Mouse (Mus musculus) liver, embryonic 13.5 days (tissue): ENCODE results near the gene Mrps18b. TPM values are rescaled to one million over a fixed set of nuclear protein-coding genes. Genes with fewer than 3 reads are reported as not detected.
A peak's percentile ranks its signal among the peaks of the same experiment; 100 is the strongest.

Experiments used
- ATAC-seq: fragments of 200-750 bp; cut with Nextera tagmentation; 2 replicates; pipeline ENCODE4 v1.8.0; 2017; ENCODE audit warnings: low read depth, mild to moderate bottlenecking, moderate number of reproducible peaks, moderate library complexity
- DNase-seq: peaks from one replicate; pipeline ENCODE4 v3.0.0; 2022
- H3K27ac ChIP-seq: fragments of 300-500 bp; sonication (generic); 2 replicates; pipeline ENCODE4 v1.5.1; 2015; ENCODE audit warnings: moderate library complexity, mild to moderate bottlenecking, inconsistent platforms
- H3K27me3 ChIP-seq: fragments of 300-500 bp; sonication (generic); 2 replicates; pipeline ENCODE4 v1.6.1; 2015; ENCODE audit warnings: mild to moderate bottlenecking, inconsistent platforms
- H3K36me3 ChIP-seq: fragments of 300-500 bp; sonication (generic); 2 replicates; pipeline ENCODE4 v1.6.1; 2015; ENCODE audit warnings: mild to moderate bottlenecking, inconsistent platforms
- H3K4me1 ChIP-seq: fragments of 300-500 bp; sonication (generic); replicated peaks from 2 replicates; pipeline ENCODE4 v1.6.1; 2015; ENCODE audit warnings: inconsistent platforms
- H3K4me2 ChIP-seq: fragments of 300-500 bp; sonication (generic); 2 replicates; pipeline ENCODE4 v1.6.1; 2015; ENCODE audit warnings: inconsistent platforms, mild to moderate bottlenecking, moderate library complexity
- H3K4me3 ChIP-seq: fragments of 300-500 bp; sonication (generic); replicated peaks from 2 replicates; pipeline ENCODE4 v1.5.1; 2015; ENCODE audit warnings: mild to moderate bottlenecking, inconsistent platforms
- H3K9ac ChIP-seq: fragments of 300-500 bp; sonication (generic); 2 replicates; pipeline ENCODE4 v1.6.1; 2015; ENCODE audit warnings: mild to moderate bottlenecking, inconsistent platforms
- H3K9me3 ChIP-seq: fragments of 300-500 bp; sonication (generic); replicated peaks from 2 replicates; pipeline ENCODE4 v1.6.1; 2016; ENCODE audit warnings: inconsistent platforms
- WGBS: fragments of 180-500 bp; shearing (Covaris S2); methylation state at CpG from one replicate; pipeline ENCODE4 v1.1.7; 2015; ENCODE audit not compliant: insufficient replicate concordance; 5-methylcytosine and 5-hydroxymethylcytosine counted together
- polyA plus RNA-seq: library from polyadenylated mRNA; unstranded; fragments of >200 nt; fragmentation: Nextera tagmentation; extraction: Ambion mirVana; gene quantifications from 2 replicates; pipeline ENCODE4 v1.2.1, GENCODE M21; 2015

Gene Mrps18b
- polyA plus RNA-seq, 1 experiment from 2014 or later, result 105 TPM

DNA sequence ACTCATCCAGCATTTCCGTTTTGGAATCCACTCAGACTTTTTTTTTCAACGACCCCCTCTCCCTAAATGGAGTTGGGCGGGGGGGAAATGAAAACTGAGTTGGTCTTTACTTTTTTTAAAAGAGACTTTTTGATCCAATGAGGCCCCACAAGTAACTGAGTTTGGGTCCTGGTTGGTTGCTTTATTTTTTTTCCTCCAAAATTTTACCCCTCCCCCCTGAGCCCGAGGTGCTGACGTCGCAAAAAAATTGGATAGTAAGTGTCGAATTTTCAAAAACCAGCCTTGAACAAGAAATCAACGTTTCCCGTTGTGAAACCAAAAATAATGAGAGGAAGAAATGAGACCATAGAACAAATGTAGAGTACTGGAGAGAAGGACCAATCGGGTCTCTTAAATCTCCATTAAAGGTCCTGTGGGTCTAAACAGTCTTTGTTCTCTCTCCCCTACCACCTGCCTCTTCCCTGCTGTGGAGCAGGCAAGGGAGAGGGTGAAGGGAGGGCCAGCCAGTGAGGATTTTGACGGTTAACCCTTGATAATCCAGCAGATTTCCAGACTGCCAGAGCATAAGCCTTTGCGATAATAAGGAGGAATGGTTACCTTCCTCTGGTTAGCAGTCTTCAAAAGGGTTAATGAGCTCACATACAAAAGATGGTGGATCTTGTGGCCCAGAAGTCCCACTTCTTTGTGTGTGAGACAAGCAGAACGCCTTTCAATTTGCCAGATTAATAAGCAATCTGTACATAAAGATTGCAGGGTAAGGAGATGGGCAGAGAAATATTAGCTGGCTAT lies 1.5 kb upstream of the Mrps18b start:
- no peaks in the 10 kb centered on the region for H3K27me3 ChIP-seq
- H3K27ac ChIP-seq, result peak overlapping the region; percentile 97
- H3K36me3 ChIP-seq, result peaks cover 53% of the 10 kb centered on the region
- peak overlapping the region; percentile 81 for H3K4me2 ChIP-seq
- peaks cover 65% of the 10 kb centered on the region for H3K4me1 ChIP-seq
- H3K9ac ChIP-seq, result peak overlapping the region; percentile 98
- ATAC-seq (no peak), DNase-seq (peak; percentile 43)
- under 1% methylated on average over 13 of the region's 13 CpGs for WGBS
- H3K9me3 ChIP-seq, result no peaks in the 10 kb centered on the region
- H3K4me3 ChIP-seq, result peak overlapping the region; percentile 92

DNA sequence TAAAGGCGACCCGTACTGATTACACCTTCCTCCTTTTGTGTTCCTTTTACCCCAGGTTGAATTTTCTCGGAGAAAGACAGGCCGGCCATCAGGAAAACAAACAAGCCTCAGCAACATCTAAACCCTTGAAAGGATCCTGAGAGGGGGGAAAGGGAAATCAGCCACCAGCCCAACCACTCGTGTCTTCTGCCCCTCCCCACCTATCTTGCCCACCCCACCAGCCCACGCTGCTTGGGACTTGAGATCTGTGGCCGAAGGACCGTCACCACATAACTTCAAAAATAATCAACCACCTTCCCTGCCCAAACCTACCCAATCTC lies 914 bp upstream of the Mrps18b start:
- peak overlapping the region; percentile 81 for H3K4me2 ChIP-seq
- DNase-seq, result no peak
- H3K36me3 ChIP-seq, result peaks cover 54% of the 10 kb centered on the region
- peaks cover 65% of the 10 kb centered on the region for H3K4me1 ChIP-seq
- no peaks in the 10 kb centered on the region for H3K9me3 ChIP-seq
- 0% methylated on average over 8 of the region's 8 CpGs for WGBS
- H3K27ac ChIP-seq, result peak overlapping the region; percentile 97
- H3K9ac ChIP-seq, result peak overlapping the region; percentile 98
- ATAC-seq, result no peak
- no peaks in the 10 kb centered on the region for H3K27me3 ChIP-seq
- H3K4me3 ChIP-seq, result peak overlapping the region; percentile 92

DNA sequence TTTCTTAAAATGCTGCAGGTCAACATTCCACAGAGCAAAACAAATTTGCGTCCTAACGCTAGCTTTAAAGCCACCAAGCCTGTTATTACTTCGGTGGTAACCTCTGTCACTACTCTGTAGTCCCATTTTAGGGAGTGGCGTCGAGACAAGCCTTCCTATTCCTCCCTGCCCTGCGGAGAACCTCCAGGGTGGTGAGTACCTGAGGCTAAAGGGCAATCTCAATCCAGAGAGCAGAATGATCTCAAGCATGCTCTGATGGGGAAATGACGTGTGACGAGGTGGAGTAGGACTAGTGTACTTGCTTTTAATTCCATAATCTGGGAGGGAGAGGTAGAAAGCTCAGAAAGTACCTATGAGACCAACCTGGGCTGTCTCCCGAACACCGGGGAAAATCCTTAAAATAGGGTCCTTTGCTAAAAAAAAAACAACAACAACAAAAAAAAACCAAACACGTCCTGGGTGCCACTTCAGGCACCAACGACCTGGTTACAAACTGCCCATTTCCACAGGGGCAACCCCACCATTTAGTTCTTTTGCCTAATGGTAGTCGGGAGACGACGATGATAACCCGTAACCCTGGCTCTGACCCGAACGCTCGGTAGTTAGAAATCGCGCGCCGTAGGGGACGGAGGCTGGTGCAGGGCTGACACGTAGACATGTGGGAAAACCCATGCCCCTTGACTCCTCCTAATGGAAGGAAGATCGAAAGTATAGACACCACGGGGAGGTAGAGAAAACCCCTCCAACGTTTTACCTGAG lies 472 bp downstream of the Mrps18b start:
- Histone ChIP-seq H3K36me3 (peaks cover 58% of the 10 kb centered on the region), H3K9me3 (no peaks in the 10 kb centered on the region), H3K4me1 (peaks cover 56% of the 10 kb centered on the region), H3K27me3 (no peaks in the 10 kb centered on the region), H3K27ac (peak overlapping the region; percentile 97), H3K4me3 (peak overlapping the region; percentile 92), H3K9ac (peak overlapping the region; percentile 98), H3K4me2 (peak overlapping the region; percentile 81)
- ATAC-seq (peak; percentile 6; the same call in 1 of the 2 replicates), DNase-seq (no peak)
- WGBS, result under 1% methylated on average over 28 of the region's 28 CpGs

DNA sequence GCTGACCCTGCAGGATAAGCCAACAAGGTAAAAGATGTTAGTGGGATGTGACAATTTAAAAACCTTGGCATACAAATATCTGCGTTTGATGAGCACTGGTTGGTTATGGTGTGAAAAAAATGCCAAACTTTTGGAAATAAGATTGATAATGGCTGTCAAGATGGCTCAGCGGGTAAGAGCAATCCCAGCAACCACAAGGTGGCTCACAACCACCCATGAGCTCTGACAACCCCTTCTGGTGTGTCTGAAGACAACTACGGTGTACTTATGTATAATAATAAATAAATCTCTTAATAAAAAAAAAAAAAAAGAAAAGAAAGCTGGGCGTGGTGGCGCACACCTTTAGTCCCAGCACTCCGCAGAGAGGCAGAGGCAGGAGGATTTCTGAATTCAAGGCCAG lies 1.2 kb downstream of the Mrps18b start:
- 50% methylated on average over 6 of the region's 6 CpGs for WGBS
- H3K36me3 ChIP-seq, result peaks cover 52% of the 10 kb centered on the region
- peak overlapping the region; percentile 92 for H3K4me3 ChIP-seq
- H3K4me2 ChIP-seq, result peak overlapping the region; percentile 81
- no peaks in the 10 kb centered on the region for H3K27me3 ChIP-seq
- peaks cover 51% of the 10 kb centered on the region for H3K4me1 ChIP-seq
- H3K9me3 ChIP-seq, result no peaks in the 10 kb centered on the region
- peak overlapping the region; percentile 97; the same call in 1 of the 2 replicates for H3K27ac ChIP-seq
- peak overlapping the region; percentile 98 for H3K9ac ChIP-seq
- ATAC-seq, result no peak
- no peak for DNase-seq

DNA sequence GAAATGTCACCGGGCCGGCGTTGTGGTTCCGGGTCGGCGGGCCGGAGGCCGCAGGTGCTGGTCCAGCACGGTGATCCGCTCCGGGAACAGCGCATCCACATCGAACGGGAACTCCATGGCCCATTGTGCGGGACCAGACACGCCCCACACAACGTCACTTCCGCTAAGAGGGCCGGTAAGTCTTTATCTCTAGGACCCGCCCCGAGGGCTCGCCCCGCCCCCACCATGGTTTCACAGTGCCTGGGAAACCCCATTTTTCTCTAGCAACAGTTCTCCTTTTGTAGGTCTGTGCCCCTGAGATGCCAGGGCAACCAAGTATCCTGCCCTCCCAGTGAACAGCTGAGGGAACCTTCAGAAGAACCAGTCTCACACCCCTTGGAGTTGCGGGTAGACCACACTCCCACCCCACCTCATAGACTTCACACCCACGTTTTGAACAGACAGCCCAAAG lies 6.2 kb downstream of the Mrps18b start, which contains the start of gene Atat1:
TSS of gene Atat1 (minus strand) at position 157 of the 451 bp plus-strand sequence.
- Histone ChIP-seq H3K36me3 (peaks cover 57% of the 10 kb centered on the region), H3K4me3 (peak within 1 kb of the TSS; percentile 71), H3K4me1 (peaks cover 46% of the 10 kb centered on the region), H3K27ac (peak within 1 kb of the TSS; percentile 79), H3K27me3 (no peaks in the 10 kb centered on the region), H3K4me2 (peak within 1 kb of the TSS; percentile 84), H3K9ac (peak within 1 kb of the TSS; percentile 73), H3K9me3 (no peaks in the 10 kb centered on the region)
- ATAC-seq (peak; percentile 81), DNase-seq (peak; percentile 90)
- 2% methylated on average over 25 of the region's 25 CpGs for WGBS

DNA sequence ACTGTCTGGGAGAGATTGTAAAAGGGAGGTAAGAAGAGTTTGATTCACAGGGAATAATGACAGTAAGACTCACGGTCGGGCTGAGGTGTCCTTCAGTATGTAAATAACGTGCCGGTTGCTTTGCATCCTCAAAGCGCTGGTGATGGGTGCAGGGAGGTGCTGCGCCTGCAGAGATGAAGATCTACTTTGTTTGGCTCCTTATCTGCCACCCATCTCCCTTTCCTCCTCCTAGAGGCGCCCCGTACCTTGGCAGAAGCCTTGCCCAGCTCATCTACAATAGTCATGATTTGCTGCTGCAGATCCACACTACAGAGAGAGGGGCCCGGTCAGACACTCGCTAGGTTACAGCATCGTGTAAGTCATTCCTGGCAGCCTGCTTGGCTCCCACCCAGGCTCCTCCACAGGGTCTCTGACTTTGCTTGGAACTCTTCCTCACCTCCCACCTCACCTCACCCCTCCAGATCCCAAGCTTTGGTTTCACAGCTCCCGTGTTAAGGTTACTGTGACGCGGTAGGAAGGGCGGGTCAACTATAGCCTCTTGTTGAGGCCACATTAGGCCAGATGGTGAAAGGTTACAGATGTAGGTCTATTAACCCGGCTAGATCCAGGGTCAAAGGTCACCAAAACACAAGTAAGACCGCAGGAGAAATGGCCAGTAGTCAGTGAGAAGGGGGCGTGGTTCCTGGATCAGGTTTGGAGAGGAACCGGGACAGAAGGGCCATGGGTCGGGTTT lies 6.8 kb downstream of the Mrps18b start:
- WGBS, result 38% methylated on average over 20 of the region's 20 CpGs
- H3K9me3 ChIP-seq, result no peaks in the 10 kb centered on the region
- H3K4me2 ChIP-seq, result peak overlapping the region; percentile 84
- peaks cover 57% of the 10 kb centered on the region for H3K36me3 ChIP-seq
- DNase-seq (no peak), ATAC-seq (peak; percentile 53)
- H3K4me3 ChIP-seq, result peak overlapping the region; percentile 71
- H3K4me1 ChIP-seq, result peaks cover 42% of the 10 kb centered on the region
- peak overlapping the region; percentile 73 for H3K9ac ChIP-seq
- H3K27ac ChIP-seq, result peak overlapping the region; percentile 79
- no peaks in the 10 kb centered on the region for H3K27me3 ChIP-seq

DNA sequence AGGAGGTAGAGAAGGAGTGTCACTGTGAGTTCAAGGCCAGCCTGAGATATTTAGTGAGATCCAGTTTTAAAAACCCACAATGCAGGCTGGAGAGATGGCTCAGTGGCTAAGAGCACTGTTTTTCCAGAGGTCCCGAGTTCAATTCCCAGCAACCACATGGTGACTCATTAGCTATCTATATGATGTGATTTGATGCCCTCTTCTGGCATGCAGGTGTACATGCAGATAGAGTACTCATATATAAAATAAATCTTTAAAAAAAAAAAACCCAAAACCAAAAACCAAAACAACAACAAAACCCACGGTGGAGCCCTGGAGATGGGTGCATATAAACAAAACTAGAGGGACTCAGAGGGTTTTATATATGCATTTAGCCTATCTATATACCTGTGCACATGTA lies 8.6 kb downstream of the Mrps18b start:
- ATAC-seq (no peak), DNase-seq (no peak)
- peaks cover 47% of the 10 kb centered on the region for H3K36me3 ChIP-seq
- H3K4me1 ChIP-seq, result peaks cover 35% of the 10 kb centered on the region
- no peak overlapping the region for H3K4me2 ChIP-seq
- 45% methylated on average over 2 of the region's 2 CpGs for WGBS
- no peaks in the 10 kb centered on the region for H3K9me3 ChIP-seq
- H3K9ac ChIP-seq, result no peak overlapping the region
- no peak overlapping the region for H3K4me3 ChIP-seq
- H3K27me3 ChIP-seq, result no peaks in the 10 kb centered on the region
- no peak overlapping the region for H3K27ac ChIP-seq

DNA sequence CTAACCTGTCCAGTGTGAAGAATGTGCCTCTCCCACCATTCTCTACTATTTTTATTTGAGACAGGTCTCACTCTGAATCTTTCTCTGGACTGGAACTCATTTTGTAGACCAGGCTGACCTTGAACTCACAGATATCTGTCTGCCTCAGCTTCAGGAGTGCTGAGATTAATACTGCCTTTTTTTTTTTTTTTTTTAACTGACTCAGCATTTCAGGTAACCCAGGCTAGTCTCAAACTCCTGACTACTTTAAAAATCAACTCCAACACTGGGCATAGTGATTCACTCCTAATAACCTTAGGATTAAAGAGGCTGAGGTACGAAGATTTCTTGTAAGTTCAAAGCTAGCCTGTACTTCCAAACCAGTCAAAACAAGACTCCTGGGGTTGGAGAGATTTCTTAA lies 10.6 kb downstream of the Mrps18b start:
- Histone ChIP-seq H3K36me3 (peaks cover 28% of the 10 kb centered on the region), H3K9me3 (no peaks in the 10 kb centered on the region), H3K27me3 (no peaks in the 10 kb centered on the region), H3K4me3 (no peak overlapping the region), H3K4me1 (peaks cover 35% of the 10 kb centered on the region), H3K27ac (no peak overlapping the region), H3K9ac (no peak overlapping the region), H3K4me2 (no peak overlapping the region)
- DNase-seq (no peak), ATAC-seq (no peak)
- WGBS, result 87% methylated on average over 1 of the region's 1 CpGs

DNA sequence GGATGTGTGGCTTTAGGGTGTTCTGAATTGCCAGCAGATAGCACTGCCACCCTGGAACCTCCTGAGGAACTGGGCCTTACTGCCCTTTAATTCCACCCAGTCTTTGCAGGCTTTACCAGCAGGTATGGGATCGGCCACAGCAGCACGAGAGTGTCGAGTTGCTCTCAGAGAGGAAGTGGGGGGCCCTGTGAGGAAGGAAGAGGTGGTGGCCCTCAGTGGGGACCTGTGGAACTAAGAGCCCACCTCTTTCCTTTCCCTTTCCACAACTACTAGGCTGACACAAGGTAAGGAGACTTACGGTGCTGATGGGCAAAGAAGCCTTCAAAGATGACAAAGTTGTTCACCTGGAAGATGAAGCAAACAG lies 12.2 kb downstream of the Mrps18b start:
- no peak for DNase-seq
- no peak for ATAC-seq
- Histone ChIP-seq H3K4me1 (peaks cover 33% of the 10 kb centered on the region), H3K4me3 (no peak overlapping the region), H3K27me3 (no peaks in the 10 kb centered on the region), H3K36me3 (peaks cover 31% of the 10 kb centered on the region), H3K9me3 (no peaks in the 10 kb centered on the region), H3K4me2 (no peak overlapping the region), H3K27ac (no peak overlapping the region), H3K9ac (no peak overlapping the region)
- WGBS, result 37% methylated on average over 4 of the region's 4 CpGs

DNA sequence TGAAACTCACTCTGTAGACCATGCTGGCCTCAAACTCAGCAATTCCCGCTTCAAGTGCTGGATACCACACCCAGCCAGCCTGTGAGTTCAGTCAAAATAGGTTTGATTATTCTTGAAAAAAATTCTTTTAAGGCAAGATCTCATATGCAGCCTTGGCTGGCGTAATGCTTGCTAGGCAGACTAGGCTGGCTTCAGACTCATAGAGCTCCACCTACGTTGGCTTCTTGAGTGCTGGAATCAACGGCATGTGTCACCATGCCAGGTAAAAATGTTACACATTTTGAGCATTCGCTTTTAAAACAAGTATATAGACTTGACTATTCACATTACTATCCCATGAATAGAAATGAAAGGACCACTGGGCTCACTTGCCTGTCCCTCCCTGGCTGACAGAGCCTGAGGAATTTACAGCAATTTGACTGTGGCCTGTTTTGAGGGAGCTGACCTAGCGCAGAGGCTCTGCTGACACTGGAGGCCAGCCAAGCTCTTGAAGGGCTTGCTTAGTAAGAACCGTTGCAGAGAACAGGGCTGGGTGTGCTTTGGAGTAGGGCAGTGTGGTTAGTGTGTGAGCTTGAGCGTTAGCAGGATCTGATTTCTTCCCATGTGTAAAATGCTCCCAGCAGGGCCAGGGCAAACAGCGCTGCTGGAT lies 12.7 kb downstream of the Mrps18b start:
- H3K4me3 ChIP-seq, result no peak overlapping the region
- peaks cover 30% of the 10 kb centered on the region for H3K36me3 ChIP-seq
- H3K4me2 ChIP-seq, result no peak overlapping the region
- H3K27me3 ChIP-seq, result no peaks in the 10 kb centered on the region
- H3K9me3 ChIP-seq, result no peaks in the 10 kb centered on the region
- H3K27ac ChIP-seq, result no peak overlapping the region
- ATAC-seq (no peak), DNase-seq (no peak)
- peaks cover 28% of the 10 kb centered on the region for H3K4me1 ChIP-seq
- 70% methylated on average over 9 of the region's 9 CpGs for WGBS
- H3K9ac ChIP-seq, result no peak overlapping the region

DNA sequence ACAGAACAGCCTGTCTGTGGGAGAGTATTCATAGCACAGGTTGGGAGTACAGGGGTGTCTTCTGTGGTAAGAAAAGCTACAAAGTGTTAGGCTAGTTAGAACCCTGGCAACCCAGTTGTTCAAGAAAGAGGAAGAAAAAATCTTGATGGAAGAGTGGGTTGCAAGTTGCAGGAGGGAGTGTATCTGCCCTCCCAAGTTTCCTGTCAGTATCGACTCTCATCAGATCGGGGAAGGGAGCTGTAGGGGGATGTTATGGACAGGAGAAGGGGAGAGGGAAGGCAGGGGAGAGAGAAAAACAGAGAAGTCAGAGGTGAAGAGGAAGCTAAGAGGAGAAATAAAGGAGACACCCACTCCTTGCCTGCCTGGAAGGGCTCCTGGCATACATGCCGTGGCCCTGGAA lies 15.6 kb downstream of the Mrps18b start:
- Histone ChIP-seq H3K27ac (peak overlapping the region; percentile 34; the same call in 1 of the 2 replicates), H3K9me3 (no peaks in the 10 kb centered on the region), H3K4me2 (no peak overlapping the region), H3K27me3 (no peaks in the 10 kb centered on the region), H3K4me3 (no peak overlapping the region), H3K36me3 (peaks cover 17% of the 10 kb centered on the region), H3K4me1 (peaks cover 51% of the 10 kb centered on the region), H3K9ac (0 out of 2 replicates have a peak overlapping the region, but pooled peaks have one; percentile 3)
- 29% methylated on average over 3 of the region's 3 CpGs for WGBS
- no peak for DNase-seq
- ATAC-seq, result no peak
